Mouse (Mus musculus): ENCODE measurements around the gene Anks1b. TPM values are rescaled to one million over a fixed set of nuclear protein-coding genes. Genes with fewer than 3 reads are reported as not detected.

The Anks1b gene
- total and polyA plus RNA-seq, 3 experiments: not detected

GRCm38 (mm10) chr10:89874036-89874435 lies 727 bp downstream of the Anks1b start:
- TF ChIP-seq GABPA (IDR thresholded peaks at IDR 0.05; ENCODE audit: low read depth, low read length) (no peak), JUND (IDR thresholded peaks at IDR 0.05; ENCODE audit: low read depth, low read length) (no peak), ETS1 (IDR thresholded peaks at IDR 0.05; ENCODE audit: low read depth, low read length) (no peak), POLR2A (IDR thresholded peaks at IDR 0.05; ENCODE audit: control insufficient read depth in 1 of 2, insufficient read depth in 1 of 2, low read depth in 1 of 2, low read length in 2 of 2, poor library complexity in 1 of 2) (no peak), MAX (IDR thresholded peaks at IDR 0.05; ENCODE audit: low read length) (no peak), RCOR1 (IDR thresholded peaks at IDR 0.05; ENCODE audit: low read depth, low read length) (no peak), MXI1 (IDR thresholded peaks at IDR 0.05; ENCODE audit: low read depth, low read length) (no peak), RAD21 (IDR thresholded peaks at IDR 0.05; ENCODE audit: low read depth, low read length) (no peak), SIN3A (IDR thresholded peaks at IDR 0.05; ENCODE audit: low read length) (no peak), EP300 (IDR thresholded peaks at IDR 0.05; ENCODE audit: low read depth in 1 of 2, low read length in 2 of 2) (no peak), MAZ (IDR thresholded peaks at IDR 0.05; ENCODE audit: low read depth, low read length) (no peak), MYB (IDR thresholded peaks at IDR 0.05; ENCODE audit: low read depth, low read length) (no peak), TCF12 (IDR thresholded peaks at IDR 0.05; ENCODE audit: low read depth, low read length) (no peak), E2F4 (IDR thresholded peaks at IDR 0.05; ENCODE audit: borderline replicate concordance, low read depth, low read length) (no peak), MYC (IDR thresholded peaks at IDR 0.05; ENCODE audit: low read depth, low read length) (no peak)
- H3K36me3 ChIP-seq (ENCODE audit: control insufficient read depth in 1 of 2, insufficient read depth in 2 of 2, low read length in 2 of 2): no peaks in the 10 kb centered on the region
- H3K9me3 ChIP-seq (replicated peaks; ENCODE audit: insufficient read depth, low read length): no peaks in the 10 kb centered on the region
- DNase-seq (ENCODE audit: low read depth, low spot score): no peak
- no peak overlapping the region for H3K4me3 ChIP-seq (ENCODE audit: control insufficient read depth in 1 of 2, insufficient read depth in 1 of 2, low read depth in 2 of 2, low read length in 2 of 2)
- H3K27ac ChIP-seq (ENCODE audit: control insufficient read depth, low read depth, low read length): no peak overlapping the region
- H3K9ac ChIP-seq (ENCODE audit: control insufficient read depth, low read depth, low read length, poor library complexity, severe bottlenecking): no peak overlapping the region
- no peaks in the 10 kb centered on the region for H3K27me3 ChIP-seq (ENCODE audit: control insufficient read depth in 1 of 2, insufficient read depth in 2 of 2, low read length in 2 of 2)
- no peaks in the 10 kb centered on the region for H3K79me2 ChIP-seq (ENCODE audit: control insufficient read depth, insufficient read depth, low read length, poor library complexity)
- H3K4me1 ChIP-seq (ENCODE audit: control insufficient read depth in 1 of 2, insufficient read depth in 2 of 2, low read length in 2 of 2): no peaks in the 10 kb centered on the region

GRCm38 (mm10) chr10:89883561-89883960 lies 10.3 kb downstream of the Anks1b start:
- DNase-seq (ENCODE audit: low read depth, low spot score): no peak
- no peak overlapping the region for H3K27ac ChIP-seq (ENCODE audit: control insufficient read depth, low read depth, low read length)
- TF ChIP-seq UBTF (IDR thresholded peaks at IDR 0.05; ENCODE audit: borderline replicate concordance, insufficient read depth, low read depth, low read length) (no peak), CTCF (IDR thresholded peaks at IDR 0.05 in 2 of 3, conservative IDR thresholded peaks at IDR 0.05 in 1 of 3; ENCODE audit: control insufficient read depth in 1 of 3, insufficient read depth in 1 of 3, low read depth in 2 of 3, low read length in 3 of 3, poor library complexity in 1 of 3, severe bottlenecking in 1 of 3) (no peak), MAFK (IDR thresholded peaks at IDR 0.05; ENCODE audit: borderline replicate concordance, low read depth, low read length) (no peak), ZKSCAN1 (IDR thresholded peaks at IDR 0.05; ENCODE audit: low read depth, low read length) (no peak), ZNF384 (IDR thresholded peaks at IDR 0.05; ENCODE audit: low read depth, low read length) (no peak), SMC3 (IDR thresholded peaks at IDR 0.05; ENCODE audit: low read depth, low read length) (no peak), TAL1 (IDR thresholded peaks at IDR 0.05; ENCODE audit: low read length) (no peak), HCFC1 (IDR thresholded peaks at IDR 0.05; ENCODE audit: low read depth, low read length) (no peak), CHD2 (IDR thresholded peaks at IDR 0.05; ENCODE audit: low read length) (no peak), POLR2AphosphoS2 (IDR thresholded peaks at IDR 0.05; ENCODE audit: low read length) (no peak), GABPA (IDR thresholded peaks at IDR 0.05; ENCODE audit: low read depth, low read length) (no peak), EP300 (IDR thresholded peaks at IDR 0.05; ENCODE audit: low read depth in 1 of 2, low read length in 2 of 2) (no peak), CHD1 (IDR thresholded peaks at IDR 0.05; ENCODE audit: low read depth, low read length) (no peak), NELFE (IDR thresholded peaks at IDR 0.05; ENCODE audit: low read depth, low read length) (no peak), ELF1 (IDR thresholded peaks at IDR 0.05; ENCODE audit: low read depth, low read length) (no peak)
- H3K27me3 ChIP-seq (ENCODE audit: control insufficient read depth in 1 of 2, insufficient read depth in 2 of 2, low read length in 2 of 2): peaks cover 3 to 4% of the 10 kb centered on the region in 2 experiments; a peak in 3 of 4 replicates
- H3K36me3 ChIP-seq (ENCODE audit: control insufficient read depth in 1 of 2, insufficient read depth in 2 of 2, low read length in 2 of 2): no peaks in the 10 kb centered on the region
- no peaks in the 10 kb centered on the region for H3K4me1 ChIP-seq (ENCODE audit: control insufficient read depth in 1 of 2, insufficient read depth in 2 of 2, low read length in 2 of 2)
- H3K9me3 ChIP-seq (replicated peaks; ENCODE audit: insufficient read depth, low read length): no peaks in the 10 kb centered on the region
- no peaks in the 10 kb centered on the region for H3K79me2 ChIP-seq (ENCODE audit: control insufficient read depth, insufficient read depth, low read length, poor library complexity)
- no peak overlapping the region for H3K9ac ChIP-seq (ENCODE audit: control insufficient read depth, low read depth, low read length, poor library complexity, severe bottlenecking)
- no peak overlapping the region for H3K4me3 ChIP-seq (ENCODE audit: control insufficient read depth in 1 of 2, insufficient read depth in 1 of 2, low read depth in 2 of 2, low read length in 2 of 2)
